Mouse (Mus musculus): ENCODE data around the gene Timm10. TPM values are rescaled to one million over a fixed set of nuclear protein-coding genes. Genes with fewer than 3 reads are reported as not detected.

Timm10 gene
- total RNA-seq, 1 experiment from 2014 or later, result 11.3 TPM

GRCm38 (mm10) chr2:84810886-84811577 lies 15.8 kb upstream of the Timm10 start:
- peak; percentile 85 for ATAC-seq (replicated peaks; ENCODE audit: insufficient number of reproducible peaks, low FRiP score, low TSS enrichment, poor library complexity, severe bottlenecking)

- ATAC-seq (replicated peaks; ENCODE audit: insufficient number of reproducible peaks, low FRiP score, low TSS enrichment, poor library complexity, severe bottlenecking), result no peak
Observed at GRCm38 (mm10) chr2:84811880-84812279, 14.9 kb upstream of the Timm10 start.

DNA sequence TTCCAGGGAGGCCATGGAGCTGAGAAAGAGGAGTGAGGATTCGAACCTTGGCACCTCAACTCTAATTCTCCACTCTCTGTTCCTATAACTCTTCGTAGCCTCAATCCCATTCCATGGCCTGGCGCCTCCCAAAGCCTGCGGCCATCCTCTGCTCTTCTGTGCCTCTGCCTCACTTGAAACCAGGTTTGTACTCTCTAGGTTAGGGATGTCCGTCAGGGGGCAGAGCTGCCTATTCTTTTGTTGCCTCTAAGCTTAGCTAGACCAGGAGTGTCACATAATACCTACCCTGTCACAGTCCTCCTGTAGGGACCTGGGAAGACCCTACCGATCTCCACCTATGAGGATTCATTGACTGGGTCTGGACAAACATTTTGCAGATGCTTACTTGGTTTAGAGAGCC lies 14.1 kb upstream of the Timm10 start:
- no peak for ATAC-seq (replicated peaks; ENCODE audit: insufficient number of reproducible peaks, low FRiP score, low TSS enrichment, poor library complexity, severe bottlenecking)

DNA sequence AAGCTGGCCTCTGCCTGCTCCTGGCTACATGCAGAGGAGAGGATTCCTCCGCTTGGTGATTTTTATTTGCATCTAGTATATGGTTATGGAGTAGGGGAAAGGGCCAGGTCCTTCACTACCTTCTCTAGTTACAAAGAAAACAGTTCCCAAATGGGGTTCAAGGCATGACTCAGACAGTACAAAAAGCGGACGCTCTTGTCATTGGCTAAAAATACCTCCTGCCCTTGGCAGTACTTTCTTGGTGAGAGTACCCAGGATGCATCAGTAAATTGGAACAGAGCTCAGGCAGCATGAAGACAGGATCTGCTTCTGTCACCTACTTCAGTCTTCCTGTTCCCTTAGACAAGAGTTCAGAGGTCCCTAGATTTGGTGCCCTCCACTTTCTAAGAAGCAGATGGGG lies 6.9 kb upstream of the Timm10 start:
- no peak for ATAC-seq (replicated peaks; ENCODE audit: insufficient number of reproducible peaks, low FRiP score, low TSS enrichment, poor library complexity, severe bottlenecking)

DNA sequence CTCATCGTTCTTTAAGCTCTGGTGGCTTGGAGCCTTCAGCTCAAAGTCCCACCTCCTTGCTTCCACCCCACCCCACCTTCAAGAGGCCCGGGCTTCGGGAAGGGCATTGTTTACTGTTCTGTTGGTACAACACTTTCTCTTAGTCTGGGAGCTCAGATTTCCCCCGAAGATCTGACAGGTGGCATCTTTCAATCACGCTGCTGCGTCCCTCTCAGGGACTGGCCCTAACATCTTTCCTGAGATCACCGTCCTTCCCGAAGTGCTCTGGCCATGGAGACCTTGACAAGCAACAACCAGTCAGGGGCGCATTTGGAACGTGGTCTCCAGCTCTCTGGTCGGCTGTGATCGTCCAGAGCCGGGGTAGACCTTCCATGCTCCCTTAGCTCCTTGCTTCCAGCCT lies 4.2 kb upstream of the Timm10 start, which contains the start of gene Smtnl1:
Smtnl1 (minus strand) TSS at position 101 of the 400 bp plus-strand sequence.
- no peak for ATAC-seq (replicated peaks; ENCODE audit: insufficient number of reproducible peaks, low FRiP score, low TSS enrichment, poor library complexity, severe bottlenecking)

DNA sequence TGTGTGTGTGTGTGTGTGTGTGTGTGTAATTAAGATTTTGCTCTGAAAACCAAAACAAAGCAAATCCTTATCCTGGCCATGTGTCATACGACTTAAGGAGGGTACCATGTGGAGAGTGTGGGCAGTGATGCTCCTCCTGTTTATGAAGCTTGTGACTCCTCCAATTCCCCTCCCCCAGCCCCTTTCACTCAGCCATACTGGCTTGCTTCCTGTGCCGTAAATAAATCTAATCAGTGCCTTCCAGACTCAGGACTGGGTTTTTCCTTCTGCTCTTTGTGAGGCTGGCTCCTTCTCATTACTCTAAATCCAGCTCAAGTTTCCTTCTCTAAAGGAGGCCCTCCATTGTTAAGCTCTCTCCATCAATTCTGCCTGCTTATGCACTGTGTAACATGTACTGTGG lies 3.6 kb upstream of the Timm10 start:
- no peak for ATAC-seq (replicated peaks; ENCODE audit: insufficient number of reproducible peaks, low FRiP score, low TSS enrichment, poor library complexity, severe bottlenecking)

GRCm38 (mm10) chr2:84827283-84827920 lies 605 bp downstream of the Timm10 start:
- ATAC-seq (replicated peaks; ENCODE audit: insufficient number of reproducible peaks, low FRiP score, low TSS enrichment, poor library complexity, severe bottlenecking), result no peak

DNA sequence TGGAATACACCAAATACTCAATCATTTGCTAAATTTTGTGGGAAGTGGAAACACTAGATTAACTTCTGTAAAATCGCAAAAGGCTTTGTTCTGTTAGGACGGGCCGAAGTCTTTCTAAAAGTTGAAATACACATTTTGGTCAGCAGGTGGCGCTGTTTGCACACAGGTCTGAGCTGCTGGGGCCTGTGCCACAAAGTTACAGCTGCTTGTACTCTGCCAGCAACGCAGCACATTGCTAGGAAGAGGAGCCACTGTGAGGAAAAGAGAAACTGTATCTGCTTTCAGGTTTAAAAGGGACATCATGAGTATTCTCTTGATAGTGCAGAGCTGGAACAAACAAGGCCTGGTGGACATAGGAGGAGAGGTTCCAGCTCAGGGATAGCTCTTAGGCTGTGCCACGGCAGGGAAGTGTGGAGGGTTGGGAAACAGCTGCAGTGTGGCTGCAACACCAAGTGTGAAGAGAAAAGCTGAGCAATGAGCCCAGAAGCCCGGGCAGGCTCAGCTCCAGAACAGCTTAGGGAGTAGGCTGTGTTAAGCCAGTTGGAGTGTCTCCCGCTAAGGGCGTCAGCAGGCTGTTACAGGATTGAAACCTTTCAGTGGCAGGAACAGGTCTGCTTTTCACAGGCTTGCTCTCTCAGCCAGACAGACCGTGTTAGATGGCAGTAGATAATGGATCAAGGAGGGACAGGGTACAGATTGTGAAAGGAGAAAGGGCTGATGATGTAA lies 5.0 kb downstream of the Timm10 start:
- no peak for ATAC-seq (replicated peaks; ENCODE audit: insufficient number of reproducible peaks, low FRiP score, low TSS enrichment, poor library complexity, severe bottlenecking)

DNA sequence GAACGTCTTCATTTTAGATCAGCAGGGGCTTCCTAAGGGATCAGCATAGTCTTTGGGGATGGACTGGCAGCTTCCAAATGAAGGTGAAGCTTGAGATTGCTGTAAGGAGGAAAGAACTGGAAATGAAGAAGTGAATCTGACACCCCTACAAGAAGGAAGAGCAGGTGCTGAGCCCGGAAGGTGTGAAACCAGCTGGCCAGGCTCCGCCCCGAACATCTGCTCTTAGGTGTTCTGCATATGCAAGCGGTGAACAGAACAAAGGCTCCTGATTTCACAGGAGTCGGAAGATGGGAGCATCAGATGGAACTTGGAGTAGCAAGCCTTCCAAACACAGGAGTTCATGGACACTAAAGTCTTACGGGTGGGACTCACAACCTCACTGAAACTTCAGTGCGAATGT lies 10.3 kb downstream of the Timm10 start:
- no peak for ATAC-seq (replicated peaks; ENCODE audit: insufficient number of reproducible peaks, low FRiP score, low TSS enrichment, poor library complexity, severe bottlenecking)

- no peak for ATAC-seq (replicated peaks; ENCODE audit: insufficient number of reproducible peaks, low FRiP score, low TSS enrichment, poor library complexity, severe bottlenecking)
Observed at GRCm38 (mm10) chr2:84837817-84838592, 11.2 kb downstream of the Timm10 start.

- ATAC-seq (replicated peaks; ENCODE audit: insufficient number of reproducible peaks, low FRiP score, low TSS enrichment, poor library complexity, severe bottlenecking), result no peak
Observed at GRCm38 (mm10) chr2:84838593-84838949, 11.8 kb downstream of the Timm10 start, which contains the start of gene Slc43a1. Gene Slc43a1, plus strand, starts transcription at chr2:84838850.

- ATAC-seq (replicated peaks; ENCODE audit: insufficient number of reproducible peaks, low FRiP score, low TSS enrichment, poor library complexity, severe bottlenecking), result no peak
Observed at GRCm38 (mm10) chr2:84838993-84839980, 12.5 kb downstream of the Timm10 start.

- no peak; the same call in 1 of the 2 replicates for ATAC-seq (replicated peaks; ENCODE audit: insufficient number of reproducible peaks, low FRiP score, low TSS enrichment, poor library complexity, severe bottlenecking)
Observed at GRCm38 (mm10) chr2:84840016-84840747, 13.4 kb downstream of the Timm10 start.

DNA sequence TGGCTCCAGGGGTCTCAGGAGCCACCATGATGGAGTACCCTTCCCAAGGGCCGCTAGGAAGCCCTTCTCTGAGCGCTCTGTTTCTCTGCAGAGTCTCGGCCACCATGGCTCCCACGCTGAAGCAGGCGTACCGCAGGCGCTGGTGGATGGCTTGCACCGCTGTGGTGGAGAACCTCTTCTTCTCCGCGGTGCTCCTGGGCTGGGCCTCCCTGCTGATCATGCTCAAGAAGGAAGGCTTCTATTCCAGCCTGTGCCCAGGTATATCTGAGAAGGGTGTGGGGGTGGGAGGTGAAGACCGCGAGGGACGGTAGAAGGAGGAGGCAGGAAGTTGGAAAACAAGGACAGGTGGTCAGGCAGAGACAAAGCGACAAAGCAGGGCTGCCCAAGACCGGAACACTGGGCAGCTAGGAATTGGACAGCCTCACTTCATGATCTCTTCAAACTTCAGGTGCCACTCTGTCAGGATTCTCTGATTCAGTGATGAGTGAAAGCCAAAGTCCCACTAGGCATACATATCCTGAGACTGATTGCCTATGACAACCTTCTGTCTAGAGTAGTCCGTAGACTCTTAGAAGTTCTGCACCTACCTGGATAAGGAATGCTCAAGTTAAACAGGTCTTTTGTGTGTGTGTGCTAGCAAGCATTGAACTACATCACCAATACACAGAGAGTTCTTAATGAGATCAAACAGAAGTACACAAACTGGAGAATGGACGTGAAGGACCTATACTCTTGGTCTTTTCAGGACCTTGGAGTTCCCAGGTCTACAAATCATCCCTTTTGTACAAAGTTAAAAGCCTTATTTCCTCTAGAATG lies 14.2 kb downstream of the Timm10 start:
- ATAC-seq (replicated peaks; ENCODE audit: insufficient number of reproducible peaks, low FRiP score, low TSS enrichment, poor library complexity, severe bottlenecking), result no peak

- ATAC-seq (replicated peaks; ENCODE audit: insufficient number of reproducible peaks, low FRiP score, low TSS enrichment, poor library complexity, severe bottlenecking), result no peak
Observed at GRCm38 (mm10) chr2:84841905-84842304, 15.1 kb downstream of the Timm10 start.

GRCm38 (mm10) chr2:84843654-84844053 lies 16.9 kb downstream of the Timm10 start:
- ATAC-seq (replicated peaks; ENCODE audit: insufficient number of reproducible peaks, low FRiP score, low TSS enrichment, poor library complexity, severe bottlenecking), result no peak

DNA sequence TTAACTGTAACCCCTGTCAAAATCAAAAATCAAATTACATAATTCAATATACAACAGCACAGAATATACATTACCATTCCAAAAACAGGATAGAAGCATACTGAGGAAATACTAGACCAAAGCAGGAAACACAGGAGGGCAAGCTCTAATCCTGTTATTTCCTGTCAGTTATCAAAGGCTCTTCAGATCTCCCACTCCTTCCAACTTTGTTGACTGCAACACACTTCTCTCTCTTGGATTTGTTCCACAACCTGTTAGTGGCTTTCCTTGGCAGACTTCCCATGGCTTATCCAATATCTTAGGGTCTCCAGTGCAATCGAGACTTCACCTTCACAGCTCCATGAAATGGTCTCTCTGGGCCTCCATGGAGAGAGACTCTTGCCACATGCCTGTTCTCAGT lies 18.4 kb downstream of the Timm10 start:
- ATAC-seq (replicated peaks; ENCODE audit: insufficient number of reproducible peaks, low FRiP score, low TSS enrichment, poor library complexity, severe bottlenecking), result no peak

Measured in monocyte, adult 5-6 weeks (primary cell).